Mouse (Mus musculus) layer of hippocampus, postnatal 25 days (tissue): ENCODE data around the gene Arpc1a. TPM values are rescaled to one million over a fixed set of nuclear protein-coding genes. Genes with fewer than 3 reads are reported as not detected.
"Not testable (repeated sequence)": the region's sequence is repeated elsewhere in the genome, so short reads cannot be mapped to it uniquely, and the experiment has no call there.

Experiments used
- DNase-seq, 2 experiments: peaks; one replicate each; pipeline ENCODE4 v3.0.0; 2022; ENCODE audit warnings: mixed read lengths in 2 of 2, low spot score in 1 of 2; ENCODE audit errors: extremely low spot score in 1 of 2
- total RNA-seq, 2 experiments: library from RNA; stranded (reverse); gene quantifications; 2 replicates each; pipeline ENCODE4 v1.2.3; 2021

Gene Arpc1a
- 100 to 1,000 TPM; 257 to 274 TPM for total RNA-seq

GRCm38 (mm10) chr5:145083632-145084451, at the start of gene Arpc1a, which contains the start of gene Kpna7:
TSS of gene Arpc1a (plus strand) at chr5:145083830.
TSS of gene Kpna7 (minus strand) at chr5:145084030.
- DNase-seq = peak; percentile 77 to 87

- DNase-seq = peak in 1 of 2 experiments; percentile 4
Measured at GRCm38 (mm10) chr5:145041628-145042027, 42.0 kb upstream of the Arpc1a start.

- DNase-seq = not testable (repeated sequence)
Measured at GRCm38 (mm10) chr5:145042690-145043089, 40.9 kb upstream of the Arpc1a start, which contains the start of gene 1700018F24Rik. TSS of gene 1700018F24Rik (plus strand) at chr5:145042990.

- DNase-seq = not testable (repeated sequence)
Measured at GRCm38 (mm10) chr5:145054187-145054586, 29.4 kb upstream of the Arpc1a start.

GRCm38 (mm10) chr5:145057907-145058306, 25.7 kb upstream of the Arpc1a start:
- no peak for DNase-seq

GRCm38 (mm10) chr5:145058722-145059121, 24.9 kb upstream of the Arpc1a start:
- no peak for DNase-seq

GRCm38 (mm10) chr5:145059524-145059923, 24.1 kb upstream of the Arpc1a start:
- DNase-seq = no peak

- no peak for DNase-seq
Measured at GRCm38 (mm10) chr5:145064765-145065340, 18.8 kb upstream of the Arpc1a start.

- no peak for DNase-seq
Measured at GRCm38 (mm10) chr5:145068863-145069262, 14.8 kb upstream of the Arpc1a start.

- DNase-seq = peak; percentile 71 to 85
Measured at GRCm38 (mm10) chr5:145069707-145070106, 13.9 kb upstream of the Arpc1a start.

GRCm38 (mm10) chr5:145071342-145071741, 12.3 kb upstream of the Arpc1a start:
- DNase-seq = no peak

- no peak for DNase-seq
Measured at GRCm38 (mm10) chr5:145075081-145075480, 8.5 kb upstream of the Arpc1a start.

GRCm38 (mm10) chr5:145081866-145082613, 1.6 kb upstream of the Arpc1a start:
- DNase-seq = no peak

- DNase-seq = not testable (repeated sequence)
Measured at GRCm38 (mm10) chr5:145083201-145083600, 429 bp upstream of the Arpc1a start.

- no peak for DNase-seq
Measured at GRCm38 (mm10) chr5:145084822-145085221, 1.2 kb downstream of the Arpc1a start.

GRCm38 (mm10) chr5:145088186-145088585, 4.6 kb downstream of the Arpc1a start:
- no peak for DNase-seq

GRCm38 (mm10) chr5:145089878-145090277, 6.2 kb downstream of the Arpc1a start:
- DNase-seq = no peak

GRCm38 (mm10) chr5:145096195-145096594, 12.6 kb downstream of the Arpc1a start:
- DNase-seq = no peak

- DNase-seq = no peak
Measured at GRCm38 (mm10) chr5:145098340-145098821, 14.8 kb downstream of the Arpc1a start.

- DNase-seq = no peak
Measured at GRCm38 (mm10) chr5:145100960-145101359, 17.3 kb downstream of the Arpc1a start.

- DNase-seq = not testable (repeated sequence)
Measured at GRCm38 (mm10) chr5:145101451-145101850, 17.8 kb downstream of the Arpc1a start.
